Mouse (Mus musculus) forebrain, embryonic 16.5 days (tissue): ENCODE data around the gene Arhgap24. TPM values are rescaled to one million over a fixed set of nuclear protein-coding genes. Genes with fewer than 3 reads are reported as not detected.

ENCODE experiments used
- ATAC-seq: fragments of 200-750 bp; cut with Nextera tagmentation; 2 replicates; pipeline ENCODE4 v1.8.0; 2017; ENCODE audit warnings: mild to moderate bottlenecking, moderate library complexity
- H3K27ac ChIP-seq: fragments of 300-500 bp; sonication (generic); 2 replicates; pipeline ENCODE4 v1.5.1; 2014; ENCODE audit warnings: low read length, control low read depth
- H3K27me3 ChIP-seq: fragments of 300-500 bp; sonication (generic); replicated peaks from 2 replicates; pipeline ENCODE4 v1.6.1; 2014; ENCODE audit warnings: low read length; ENCODE audit not compliant: control insufficient read depth, insufficient read depth
- H3K36me3 ChIP-seq: fragments of 300-500 bp; sonication (generic); 2 replicates; pipeline ENCODE4 v1.6.1; 2014; ENCODE audit not compliant: control insufficient read depth, insufficient read depth
- H3K4me1 ChIP-seq: fragments of 300-500 bp; sonication (generic); replicated peaks from 2 replicates; pipeline ENCODE4 v1.6.1; 2014; ENCODE audit warnings: low read length; ENCODE audit not compliant: control insufficient read depth, insufficient read depth
- H3K4me2 ChIP-seq: fragments of 300-500 bp; sonication (generic); 2 replicates; pipeline ENCODE4 v1.6.1; 2014; ENCODE audit warnings: mild to moderate bottlenecking, low read length, control low read depth
- H3K4me3 ChIP-seq: fragments of 300-500 bp; sonication (generic); replicated peaks from 2 replicates; pipeline ENCODE4 v1.5.1; 2014; ENCODE audit warnings: mild to moderate bottlenecking, low read length, control low read depth
- H3K9ac ChIP-seq: fragments of 300-500 bp; sonication (generic); replicated peaks from 2 replicates; pipeline ENCODE4 v1.6.1; 2014; ENCODE audit warnings: low read depth, low read length, control low read depth
- H3K9me3 ChIP-seq: fragments of 300-500 bp; sonication (generic); 2 replicates; pipeline ENCODE4 v1.6.1; 2016; ENCODE audit warnings: low read length; ENCODE audit not compliant: control insufficient read depth
- WGBS: fragments of 180-500 bp; shearing (Covaris S2); extraction: QIAGEN DNeasy Blood & Tissue Kit; methylation state at CpG from one replicate; pipeline ENCODE4 v1.1.7; 2014; 5-methylcytosine and 5-hydroxymethylcytosine counted together
- polyA plus RNA-seq: library from polyadenylated mRNA; unstranded; fragments of >200 nt; fragmentation: Nextera tagmentation; extraction: Ambion mirVana; gene quantifications from 2 replicates; pipeline ENCODE4 v1.2.1, GENCODE M21; 2015

Arhgap24 gene
- 3.1 and 5.2 TPM in 2 replicates for polyA plus RNA-seq

GRCm38 (mm10) chr5:102481215-102482211, at the start of gene Arhgap24:
Gene Arhgap24 (plus strand): TSS chr5:102481391.
- Histone ChIP-seq H3K4me1 (peaks cover 15% of the 10 kb centered on the region), H3K9ac (peak within 1 kb of the TSS; percentile 65), H3K27ac (no peak within 1 kb of the TSS), H3K9me3 (no peaks in the 10 kb centered on the region), H3K4me3 (peak within 1 kb of the TSS; percentile 53), H3K27me3 (0 out of 2 replicates have a peak, but pooled peaks cover 3% of the 10 kb centered on the region), H3K4me2 (peak within 1 kb of the TSS; percentile 98), H3K36me3 (no peaks in the 10 kb centered on the region)
- under 1% methylated on average over 43 of the region's 44 CpGs for WGBS
- ATAC-seq, result peak; percentile 85

- no peaks in the 10 kb centered on the region for H3K27me3 ChIP-seq
- no peak overlapping the region for H3K4me2 ChIP-seq
- ATAC-seq, result peak; percentile 73
These were observed 47.0 kb upstream of the Arhgap24 start for GRCm38 (mm10) chr5:102434182-102434581.

GRCm38 (mm10) chr5:102436581-102436980, 44.6 kb upstream of the Arhgap24 start:
- 79% methylated on average over 8 of the region's 8 CpGs for WGBS
- peaks cover 11% of the 10 kb centered on the region for H3K4me1 ChIP-seq
- H3K27ac ChIP-seq, result no peak overlapping the region
- no peak overlapping the region for H3K4me3 ChIP-seq
- H3K9ac ChIP-seq, result no peak overlapping the region
- no peaks in the 10 kb centered on the region for H3K36me3 ChIP-seq
- no peaks in the 10 kb centered on the region for H3K27me3 ChIP-seq
- no peak overlapping the region for H3K4me2 ChIP-seq
- no peak for ATAC-seq
- H3K9me3 ChIP-seq, result no peaks in the 10 kb centered on the region

More at GRCm38 (mm10) chr5:102434182-102434581, 47.0 kb upstream of the Arhgap24 start:
- Histone ChIP-seq H3K36me3 (no peaks in the 10 kb centered on the region), H3K4me3 (no peak overlapping the region), H3K4me1 (peaks cover 11% of the 10 kb centered on the region), H3K27ac (no peak overlapping the region), H3K9ac (no peak overlapping the region), H3K9me3 (no peaks in the 10 kb centered on the region)
- 8% methylated on average over 4 of the region's 4 CpGs for WGBS

DNA sequence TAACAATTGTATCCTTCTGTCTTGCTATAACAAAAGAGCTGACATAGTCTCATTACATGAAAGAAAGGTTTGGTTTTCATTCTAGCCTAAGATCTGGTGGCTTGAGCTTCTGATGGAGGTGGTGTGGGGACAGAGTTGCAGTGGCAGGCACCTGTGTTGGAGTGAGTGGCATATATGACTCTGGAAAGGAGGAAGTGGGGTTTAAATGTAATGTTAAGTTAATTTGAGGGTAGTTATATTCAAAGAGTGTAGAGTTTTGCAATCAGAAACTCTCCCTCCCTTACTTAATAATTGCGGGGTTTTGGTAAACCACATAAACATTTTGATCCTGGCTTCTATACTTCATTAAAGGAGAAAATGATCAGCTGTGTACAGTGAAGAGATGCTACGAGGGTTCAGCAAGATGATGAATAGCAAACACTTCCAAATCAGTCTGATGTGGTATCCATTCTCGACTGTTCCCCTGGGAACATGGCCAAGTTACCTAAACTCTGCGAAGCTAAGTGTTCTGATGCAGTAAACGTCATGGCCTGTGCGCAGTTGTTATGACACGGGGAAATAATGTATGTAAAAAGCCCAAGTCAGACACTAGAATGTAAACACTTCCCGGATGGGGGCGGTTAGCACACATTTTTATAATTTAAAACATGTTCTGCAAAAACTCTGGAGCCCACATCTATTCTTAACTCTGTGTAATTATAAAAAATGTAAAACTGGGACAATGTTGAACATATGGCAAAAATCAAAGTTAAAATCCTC, 41.9 kb upstream of the Arhgap24 start:
- H3K27ac ChIP-seq, result no peak overlapping the region
- WGBS, result 76% methylated on average over 9 of the region's 9 CpGs
- H3K27me3 ChIP-seq, result no peaks in the 10 kb centered on the region
- peaks cover 2% of the 10 kb centered on the region for H3K4me1 ChIP-seq
- no peak overlapping the region for H3K9ac ChIP-seq
- no peak overlapping the region for H3K4me2 ChIP-seq
- no peaks in the 10 kb centered on the region for H3K9me3 ChIP-seq
- no peak overlapping the region for H3K4me3 ChIP-seq
- no peaks in the 10 kb centered on the region for H3K36me3 ChIP-seq
- no peak for ATAC-seq

DNA sequence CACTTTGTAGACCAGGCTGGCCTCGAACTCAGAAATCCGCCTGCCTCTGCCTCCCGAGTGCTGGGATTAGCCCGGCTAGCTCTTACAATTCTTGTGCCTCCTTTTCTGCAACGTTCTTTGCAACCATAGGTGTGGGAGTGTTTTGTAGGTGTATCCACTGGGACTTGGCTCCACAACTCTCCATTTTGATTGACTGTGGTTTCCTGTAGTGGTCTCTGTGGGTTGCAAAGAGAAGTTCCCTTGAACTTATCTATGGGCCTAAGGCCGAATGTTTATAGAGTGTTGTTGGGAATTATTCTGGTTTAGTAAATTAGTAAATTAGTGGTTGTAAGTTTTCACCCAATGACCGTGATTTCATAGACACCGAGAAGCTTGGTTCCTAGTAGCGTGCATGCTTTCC, 33.8 kb upstream of the Arhgap24 start:
- Histone ChIP-seq H3K4me1 (no peaks in the 10 kb centered on the region), H3K9me3 (no peaks in the 10 kb centered on the region), H3K4me2 (no peak overlapping the region), H3K27me3 (no peaks in the 10 kb centered on the region), H3K4me3 (no peak overlapping the region), H3K27ac (no peak overlapping the region), H3K36me3 (no peaks in the 10 kb centered on the region), H3K9ac (no peak overlapping the region)
- ATAC-seq, result no peak
- 92% methylated on average over 9 of the region's 9 CpGs for WGBS

DNA sequence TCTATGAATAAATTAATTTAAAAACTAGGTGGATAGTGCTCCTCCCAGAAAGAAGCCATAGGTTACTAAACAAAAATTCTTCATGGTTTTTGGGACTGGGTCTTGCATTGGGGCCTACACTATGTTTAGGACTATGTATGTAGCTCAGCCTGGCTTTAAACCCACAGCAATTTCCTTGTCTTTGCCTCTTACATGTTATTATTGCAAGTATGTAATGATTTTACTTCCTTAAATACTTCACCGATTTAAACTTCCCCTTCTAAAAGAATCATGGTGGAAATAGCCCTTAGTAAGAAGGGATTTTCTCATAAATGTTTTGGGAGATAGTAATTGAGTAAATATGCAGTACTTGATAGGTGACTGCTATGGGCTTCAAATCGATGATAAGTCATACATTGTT, 30.3 kb upstream of the Arhgap24 start:
- Histone ChIP-seq H3K27me3 (no peaks in the 10 kb centered on the region), H3K4me3 (no peak overlapping the region), H3K27ac (no peak overlapping the region), H3K36me3 (no peaks in the 10 kb centered on the region), H3K4me2 (no peak overlapping the region), H3K9ac (no peak overlapping the region), H3K9me3 (no peaks in the 10 kb centered on the region), H3K4me1 (no peaks in the 10 kb centered on the region)
- no peak for ATAC-seq
- WGBS, result 96% methylated on average over 2 of the region's 2 CpGs

GRCm38 (mm10) chr5:102452079-102452797, 29.0 kb upstream of the Arhgap24 start:
- Histone ChIP-seq H3K9me3 (no peaks in the 10 kb centered on the region), H3K27ac (no peak overlapping the region), H3K27me3 (no peaks in the 10 kb centered on the region), H3K4me1 (no peaks in the 10 kb centered on the region), H3K4me2 (no peak overlapping the region), H3K4me3 (no peak overlapping the region), H3K9ac (no peak overlapping the region), H3K36me3 (no peaks in the 10 kb centered on the region)
- WGBS, result 77% methylated on average over 7 of the region's 7 CpGs
- ATAC-seq, result no peak

- no peaks in the 10 kb centered on the region for H3K9me3 ChIP-seq
These were observed 27.9 kb upstream of the Arhgap24 start for GRCm38 (mm10) chr5:102453324-102453723.

GRCm38 (mm10) chr5:102455247-102455646, 25.9 kb upstream of the Arhgap24 start:
- no peaks in the 10 kb centered on the region for H3K4me1 ChIP-seq
- no peaks in the 10 kb centered on the region for H3K36me3 ChIP-seq
- H3K27ac ChIP-seq, result no peak overlapping the region
- H3K9me3 ChIP-seq, result no peaks in the 10 kb centered on the region
- no peak overlapping the region for H3K4me2 ChIP-seq
- no peak overlapping the region for H3K9ac ChIP-seq
- H3K4me3 ChIP-seq, result no peak overlapping the region
- 68% methylated on average over 2 of the region's 2 CpGs for WGBS
- no peak for ATAC-seq
- H3K27me3 ChIP-seq, result no peaks in the 10 kb centered on the region

More at GRCm38 (mm10) chr5:102453324-102453723, 27.9 kb upstream of the Arhgap24 start:
- ATAC-seq, result no peak
- H3K36me3 ChIP-seq, result no peaks in the 10 kb centered on the region
- WGBS, result 94% methylated on average over 2 of the region's 2 CpGs
- H3K9ac ChIP-seq, result no peak overlapping the region
- H3K27ac ChIP-seq, result no peak overlapping the region
- H3K27me3 ChIP-seq, result no peaks in the 10 kb centered on the region
- no peaks in the 10 kb centered on the region for H3K4me1 ChIP-seq
- no peak overlapping the region for H3K4me3 ChIP-seq
- no peak overlapping the region for H3K4me2 ChIP-seq
